Mouse (Mus musculus) cerebral cortex, adult 2 months (tissue): ENCODE data around the gene Ralgps2.

Experiments
- WGBS: fragments of 180-500 bp; shearing (Covaris S2); methylation state at CpG from one replicate; pipeline ENCODE4 v1.1.7; 2018; 5-methylcytosine and 5-hydroxymethylcytosine counted together

Gene Ralgps2

DNA sequence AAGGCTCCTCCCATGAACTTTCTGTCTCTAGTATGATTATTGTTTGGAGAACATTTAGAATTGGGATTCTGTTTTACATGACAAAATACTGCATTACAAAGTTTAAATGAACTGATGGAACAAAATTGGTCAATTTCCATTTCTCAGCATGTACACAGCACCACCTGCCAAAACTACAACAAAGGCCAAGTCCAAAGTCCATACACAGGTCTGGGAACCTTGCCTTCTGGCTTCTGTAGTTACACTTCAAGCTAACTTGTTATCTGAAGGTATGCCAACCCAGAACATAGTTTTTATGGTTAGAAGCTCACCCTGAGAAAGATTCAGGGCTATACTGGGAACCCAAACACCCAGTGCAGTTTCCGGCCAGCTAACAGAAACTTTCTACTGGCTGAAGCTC is 120.2 kb downstream of the Ralgps2 start:
- WGBS: 94% methylated on average over 1 of the region's 1 CpGs

DNA sequence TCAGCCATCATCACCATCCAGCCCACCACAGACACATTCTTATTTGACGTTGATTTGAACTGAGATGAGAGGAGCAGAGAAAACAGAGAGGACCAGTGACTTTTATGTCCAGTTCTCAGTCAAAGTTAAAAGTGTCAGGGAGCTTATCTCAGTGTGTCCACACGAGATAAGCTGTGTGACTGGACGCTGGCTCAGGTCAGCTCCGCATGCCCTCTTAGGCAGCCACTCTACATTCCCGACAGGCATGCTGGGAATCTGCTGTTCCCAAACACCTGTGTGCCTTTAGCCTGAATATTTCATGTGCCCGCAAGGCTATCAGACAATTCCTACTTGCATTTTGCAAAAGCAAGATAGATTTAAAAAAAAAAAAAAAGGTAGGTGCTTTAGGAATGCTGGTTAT is 125.9 kb downstream of the Ralgps2 start:
- 90% methylated on average over 6 of the region's 6 CpGs for WGBS

DNA sequence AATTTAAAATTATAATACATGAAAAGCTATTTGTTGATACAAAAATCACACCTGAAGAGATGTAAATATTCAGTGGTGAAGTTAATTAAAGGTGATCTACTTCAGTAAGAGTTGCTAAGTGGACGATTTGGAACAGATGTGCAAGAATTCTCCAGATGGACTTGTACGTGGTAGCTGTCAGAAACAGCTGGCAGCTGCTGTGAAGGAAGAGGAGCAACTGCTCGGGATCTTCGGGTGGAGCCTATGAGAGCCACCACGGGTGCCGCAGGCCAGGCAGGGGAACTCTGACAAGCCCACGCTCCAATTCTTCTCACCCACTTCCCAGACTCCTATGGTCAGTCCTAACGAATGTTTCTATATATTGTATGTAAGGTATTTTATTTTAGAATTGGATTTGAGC is 126.7 kb downstream of the Ralgps2 start:
- WGBS: 79% methylated on average over 8 of the region's 8 CpGs

DNA sequence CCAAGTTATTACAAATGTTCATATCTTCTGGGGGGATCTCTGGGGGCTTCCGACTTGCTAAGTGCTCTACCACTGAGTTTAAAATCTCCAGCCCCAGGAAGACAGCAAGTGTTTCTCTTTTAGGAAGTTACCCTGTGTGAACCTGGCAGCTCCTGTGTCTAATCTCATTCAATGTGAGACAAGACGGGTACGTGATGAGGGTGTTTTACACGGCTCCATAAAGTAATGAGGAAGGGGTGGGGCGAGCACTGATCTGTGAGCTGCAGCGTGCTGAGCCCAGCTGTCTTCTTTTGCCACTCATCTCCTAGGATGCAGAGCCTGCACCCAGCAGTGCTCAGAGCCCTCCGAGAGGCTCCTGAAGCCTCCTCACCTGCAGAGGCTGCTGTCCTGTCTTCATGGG is 127.5 kb downstream of the Ralgps2 start:
- WGBS: 55% methylated on average over 7 of the region's 7 CpGs

DNA sequence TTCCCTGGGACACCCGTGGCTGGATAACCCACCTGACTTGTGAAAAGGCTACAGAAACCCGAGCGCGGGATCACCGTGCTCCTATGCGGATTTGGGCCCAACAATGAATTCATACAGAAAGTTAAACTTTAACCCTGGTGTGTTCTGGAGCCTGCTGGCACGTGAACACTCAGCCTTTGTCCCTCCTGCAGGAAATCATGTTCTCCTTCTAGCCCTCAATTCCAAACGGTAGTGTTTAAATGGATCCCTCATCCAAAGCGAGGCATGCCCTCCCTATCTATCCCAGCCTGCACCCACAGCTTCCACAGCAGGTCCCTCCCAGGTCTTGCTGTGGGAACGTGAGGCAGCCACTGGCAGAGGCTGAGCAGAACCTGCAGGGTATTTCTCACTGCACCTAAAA is 131.1 kb downstream of the Ralgps2 start:
- 56% methylated on average over 10 of the region's 10 CpGs for WGBS

DNA sequence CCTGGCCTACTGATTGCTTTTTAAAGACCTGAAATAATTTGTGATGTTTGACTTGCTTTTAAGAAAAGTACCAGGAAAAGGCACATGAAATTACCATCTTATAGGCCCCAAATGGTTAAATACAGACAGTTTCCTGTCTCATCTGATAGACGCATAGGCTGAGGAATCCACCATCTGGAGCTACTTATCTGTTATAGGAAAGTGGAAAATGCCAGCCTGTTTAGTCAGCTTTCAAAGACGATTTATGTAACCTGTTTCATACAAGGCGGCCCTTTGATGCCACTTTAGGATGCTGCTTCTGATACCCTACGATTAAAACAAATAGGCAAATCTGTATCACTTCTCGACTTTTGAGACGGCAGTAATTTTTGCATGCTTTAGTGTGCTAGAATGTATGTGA is 138.2 kb downstream of the Ralgps2 start:
- WGBS: 48% methylated on average over 6 of the region's 6 CpGs

DNA sequence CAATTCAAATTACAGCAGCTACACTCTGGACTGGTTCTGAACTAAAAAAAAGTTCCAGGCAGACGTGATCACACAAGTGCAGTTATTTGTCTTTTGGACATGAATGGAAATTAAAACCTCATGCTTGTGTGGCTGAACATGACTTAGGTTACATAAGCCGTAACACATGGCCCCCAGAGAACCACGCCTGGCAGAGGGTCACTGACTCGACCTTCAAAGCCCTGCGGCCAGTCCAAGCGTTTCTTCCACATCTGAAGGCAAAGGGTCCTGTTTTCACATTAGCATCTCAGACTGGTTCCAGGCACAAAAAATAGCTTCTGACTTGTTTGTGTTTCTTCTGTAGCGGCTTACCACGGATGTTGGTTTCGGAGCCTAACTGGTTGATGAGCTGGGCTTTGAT is 143.2 kb downstream of the Ralgps2 start:
- 87% methylated on average over 9 of the region's 9 CpGs for WGBS

DNA sequence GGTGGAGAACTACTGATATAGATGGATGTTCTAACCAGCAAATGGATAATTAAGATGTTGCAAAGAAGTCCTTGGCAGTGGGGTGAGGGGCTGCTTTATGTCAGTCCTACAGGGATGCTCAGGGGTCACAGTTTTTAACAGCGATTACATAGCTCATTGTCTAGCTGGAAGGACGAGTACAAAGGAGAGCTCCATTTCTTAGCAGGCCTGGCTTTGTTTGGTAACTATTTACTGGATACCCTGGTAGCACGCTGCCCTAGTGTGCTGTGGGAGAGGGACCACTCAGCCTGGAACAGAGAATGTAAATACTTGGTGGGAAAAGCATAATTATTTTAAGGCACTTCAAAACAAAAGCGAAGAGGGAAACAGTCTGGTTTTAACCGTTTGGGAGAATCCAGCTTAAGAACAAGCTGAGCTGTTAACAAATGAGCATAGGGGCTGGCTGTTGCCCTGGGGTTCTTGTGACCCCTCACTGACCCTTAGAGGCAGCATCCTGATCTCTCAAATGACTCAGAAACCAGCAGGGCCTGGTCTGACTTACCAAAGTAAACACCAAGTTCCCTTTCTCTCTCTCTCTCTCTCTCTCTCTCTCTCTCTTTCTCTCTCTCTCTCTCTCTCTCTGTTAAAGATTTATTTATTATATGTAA is 149.5 kb downstream of the Ralgps2 start:
- WGBS: 74% methylated on average over 5 of the region's 5 CpGs

DNA sequence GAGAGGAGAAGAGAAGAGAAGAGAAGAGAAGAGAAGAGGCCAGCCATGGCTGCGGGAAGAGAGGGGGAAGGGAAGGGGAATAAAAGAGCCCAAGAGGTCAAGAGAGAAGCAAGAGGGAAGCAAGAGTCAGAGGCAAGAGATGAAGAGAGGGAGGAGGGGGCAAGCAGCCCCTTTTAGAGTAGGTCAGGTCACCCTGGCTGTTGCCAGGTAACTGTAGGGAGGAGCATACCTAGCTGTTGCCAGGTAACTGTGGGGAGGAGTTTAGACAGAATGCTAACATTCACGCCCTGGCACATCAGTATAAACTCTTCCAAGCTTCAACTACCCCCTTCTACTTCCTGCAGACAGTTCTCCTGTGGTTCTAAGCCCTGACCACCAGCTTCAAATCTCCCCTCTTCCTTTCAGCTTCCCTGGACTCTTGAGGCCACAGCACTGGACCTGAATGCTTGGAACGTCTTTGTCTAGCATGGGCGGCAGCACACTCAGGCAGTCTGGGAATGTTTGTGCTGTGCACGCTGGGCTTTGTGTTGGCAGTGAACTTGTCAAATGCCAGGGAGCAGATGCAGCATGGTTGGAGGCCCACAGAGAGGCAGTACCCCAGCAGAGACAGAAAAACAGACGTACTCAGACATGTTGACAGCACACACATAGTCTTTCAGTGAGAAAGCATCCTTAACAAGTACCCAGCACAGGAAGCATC is 152.1 kb downstream of the Ralgps2 start:
- WGBS: 57% methylated on average over 6 of the region's 6 CpGs

DNA sequence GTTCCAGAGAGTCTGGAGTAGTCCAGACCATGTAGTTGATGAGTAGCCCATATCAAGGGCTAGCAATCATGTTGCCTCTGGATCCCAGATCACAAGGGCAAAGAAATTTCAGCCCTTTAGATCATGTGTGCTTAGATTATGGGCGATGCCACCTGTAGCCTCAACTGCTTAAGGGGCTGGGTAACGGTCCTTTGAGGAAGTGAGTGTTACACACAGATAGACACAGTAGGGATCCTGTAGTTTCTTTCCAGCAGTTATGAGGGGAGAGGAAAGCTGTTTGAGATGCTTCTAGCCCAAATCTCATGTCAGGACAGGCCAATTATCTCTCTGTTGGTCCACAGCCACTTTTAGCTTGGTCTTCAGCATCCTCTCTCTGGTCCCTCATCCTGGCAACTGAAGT is 153.4 kb downstream of the Ralgps2 start:
- 91% methylated on average over 2 of the region's 2 CpGs for WGBS

DNA sequence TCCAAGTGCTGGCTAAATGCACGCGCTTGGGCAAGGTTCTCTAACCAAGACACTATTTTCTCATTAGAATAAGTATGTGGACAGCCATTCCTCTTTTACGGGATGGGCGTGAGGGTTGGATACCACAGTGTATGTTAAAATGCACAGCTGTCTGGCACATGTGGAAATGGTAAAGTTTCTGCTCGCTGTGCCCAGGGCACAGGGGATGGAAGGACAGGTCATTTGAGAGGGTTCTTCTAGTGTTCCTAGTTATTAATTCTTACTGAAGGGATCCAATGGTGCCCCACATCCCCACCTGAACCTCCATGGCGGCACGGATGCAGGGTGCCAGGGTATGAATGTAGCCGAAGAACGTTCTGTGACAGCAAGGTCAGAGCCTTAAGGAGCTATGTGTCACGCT is 154.5 kb downstream of the Ralgps2 start:
- 90% methylated on average over 10 of the region's 10 CpGs for WGBS

DNA sequence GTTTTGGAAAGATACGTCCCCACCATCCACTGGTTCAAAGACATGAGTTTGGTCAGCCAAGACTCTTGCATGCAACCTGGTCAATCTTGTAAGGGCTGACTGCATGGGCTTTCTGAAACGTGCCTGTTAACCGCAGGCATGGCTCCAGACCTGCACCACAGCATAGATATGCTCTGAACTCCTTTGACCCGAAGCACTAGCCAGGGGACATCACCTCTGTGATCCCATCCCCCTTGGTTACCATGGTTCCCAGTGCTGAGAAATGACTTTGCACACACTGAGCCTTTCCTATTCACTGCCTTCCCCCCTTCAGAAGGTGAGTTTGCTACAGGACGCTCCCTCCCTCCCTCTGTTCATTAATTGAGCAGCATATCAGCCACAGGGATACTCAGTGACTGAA is 155.3 kb downstream of the Ralgps2 start:
- 90% methylated on average over 5 of the region's 5 CpGs for WGBS

DNA sequence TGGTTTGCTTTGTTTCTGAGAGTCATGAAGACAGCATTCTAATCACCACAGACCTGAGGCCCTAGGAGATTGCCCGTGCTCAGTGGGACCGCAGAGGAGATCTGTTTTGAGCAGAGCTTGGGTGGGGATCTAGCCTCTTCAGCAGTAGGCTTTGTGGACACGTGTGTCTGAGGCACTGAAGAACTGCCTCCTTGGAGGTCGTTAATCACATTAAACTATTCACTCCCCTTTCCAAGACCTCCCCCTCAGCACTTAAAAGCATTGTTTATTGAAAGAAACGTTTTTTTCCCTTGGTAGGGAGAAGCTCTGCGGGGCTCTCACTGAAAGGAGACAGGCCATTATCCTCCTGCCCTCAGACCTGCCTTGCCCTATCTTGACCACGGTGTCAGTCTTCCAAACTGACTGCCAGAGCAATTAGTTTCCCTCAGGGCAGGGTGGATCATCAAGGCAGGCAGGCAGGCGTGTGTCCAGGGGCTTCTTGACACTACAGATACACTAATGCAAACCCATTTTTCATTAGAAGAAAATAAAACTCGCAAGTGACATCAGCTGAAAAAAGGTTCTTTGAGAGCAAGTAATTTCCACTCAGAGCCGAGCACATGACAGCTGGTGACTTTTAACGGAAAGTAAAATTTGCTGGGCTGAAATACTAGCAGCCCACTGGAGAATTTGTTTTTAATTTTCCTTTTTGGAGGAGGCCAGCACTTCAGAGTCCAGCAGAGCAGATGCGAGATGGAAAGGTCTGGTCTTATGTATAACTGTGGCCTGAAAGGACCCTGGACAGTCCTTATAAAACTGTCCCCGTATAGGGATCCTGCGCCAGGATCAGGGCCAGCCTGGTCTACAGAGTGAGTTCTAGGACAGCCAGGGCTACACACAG is 157.2 kb downstream of the Ralgps2 start:
- 73% methylated on average over 14 of the region's 14 CpGs for WGBS

DNA sequence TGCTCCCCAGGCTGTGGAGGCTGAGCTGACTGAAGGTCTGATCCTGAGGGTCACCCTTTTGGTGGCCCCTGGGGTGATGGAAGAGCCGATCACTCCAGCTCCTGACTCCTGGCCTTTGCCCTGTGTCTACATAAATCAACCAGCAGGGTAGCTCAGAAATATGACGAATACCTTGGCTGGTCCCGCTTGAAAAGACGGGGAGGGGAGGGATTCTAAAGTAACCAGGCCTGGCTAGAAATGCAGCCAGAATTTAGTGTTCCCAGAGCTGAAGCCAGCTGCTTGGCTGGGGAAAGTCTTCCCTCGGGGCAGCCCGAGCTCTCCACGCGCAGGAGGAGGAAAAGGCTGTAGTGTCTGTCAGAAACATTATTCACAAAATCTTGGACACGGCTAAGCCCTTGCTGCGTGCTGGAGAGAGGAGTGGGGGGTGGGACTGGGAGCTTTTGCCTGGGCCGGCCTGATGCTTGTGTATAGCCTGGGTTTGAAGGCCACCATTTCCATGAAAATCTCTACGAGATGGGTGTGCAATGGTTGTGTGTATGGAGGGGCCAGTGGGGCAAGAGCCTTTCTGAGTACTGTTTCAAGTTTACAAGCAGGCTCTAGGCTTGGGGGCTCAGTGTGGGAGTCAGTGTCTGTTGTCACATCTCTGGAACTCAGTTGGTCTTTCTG is 158.2 kb downstream of the Ralgps2 start:
- 50% methylated on average over 12 of the region's 12 CpGs for WGBS

DNA sequence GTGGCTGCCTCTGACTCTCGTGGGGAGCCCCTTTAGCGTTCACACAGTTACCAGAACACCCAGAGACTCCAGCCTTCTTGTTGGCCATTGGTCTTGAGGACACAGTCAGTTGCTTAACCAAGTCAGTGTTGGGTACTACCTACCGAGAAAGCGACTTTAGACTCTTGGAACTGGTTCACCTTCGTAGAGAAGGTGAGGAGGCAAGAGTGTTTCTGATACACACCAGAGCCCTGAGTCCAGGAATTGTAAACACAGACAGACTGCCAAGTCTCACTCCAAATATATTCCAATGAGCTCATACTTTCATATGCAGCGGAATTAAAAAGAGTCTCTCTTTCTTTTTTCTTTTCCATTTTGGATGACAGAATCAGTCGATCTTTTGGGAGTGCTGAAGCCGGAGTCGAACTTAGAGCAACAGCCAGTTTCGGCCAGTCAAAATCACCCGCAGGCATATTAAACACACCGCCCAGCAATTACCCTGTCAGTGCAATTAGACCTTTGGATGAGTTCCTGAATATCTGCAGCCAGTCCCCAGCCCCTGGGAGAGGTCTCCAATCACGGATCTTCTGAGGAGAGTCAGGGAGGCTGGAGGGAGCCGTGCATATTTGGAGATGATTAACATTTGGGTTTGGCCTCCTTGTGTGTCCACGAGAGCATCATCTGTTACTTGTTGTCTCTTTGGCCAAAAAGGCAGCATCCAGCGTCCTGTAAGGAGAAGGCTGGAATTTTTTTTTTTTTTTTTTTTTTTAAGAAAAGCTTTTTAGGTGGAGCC is 159.0 kb downstream of the Ralgps2 start:
- WGBS: 57% methylated on average over 16 of the region's 16 CpGs

DNA sequence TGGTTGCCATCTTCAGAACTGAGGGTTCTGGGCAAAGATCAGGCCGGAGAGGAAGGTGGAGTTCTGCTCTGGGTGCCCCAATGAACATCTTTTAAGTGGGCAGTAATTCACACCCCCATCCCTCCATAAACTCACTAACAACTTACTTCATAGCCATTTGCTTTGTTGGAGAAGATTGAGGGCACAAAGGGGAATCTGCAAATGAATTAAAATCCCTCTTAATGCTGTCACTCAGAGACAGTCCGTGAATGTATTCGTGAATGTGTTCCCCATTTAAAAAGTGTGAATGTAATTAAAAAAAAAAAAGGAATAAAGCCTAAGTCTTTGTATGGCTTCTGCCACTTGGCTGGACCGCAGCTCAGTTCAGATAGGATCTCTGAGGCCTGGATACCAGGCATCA is 159.8 kb downstream of the Ralgps2 start:
- 67% methylated on average over 4 of the region's 4 CpGs for WGBS

DNA sequence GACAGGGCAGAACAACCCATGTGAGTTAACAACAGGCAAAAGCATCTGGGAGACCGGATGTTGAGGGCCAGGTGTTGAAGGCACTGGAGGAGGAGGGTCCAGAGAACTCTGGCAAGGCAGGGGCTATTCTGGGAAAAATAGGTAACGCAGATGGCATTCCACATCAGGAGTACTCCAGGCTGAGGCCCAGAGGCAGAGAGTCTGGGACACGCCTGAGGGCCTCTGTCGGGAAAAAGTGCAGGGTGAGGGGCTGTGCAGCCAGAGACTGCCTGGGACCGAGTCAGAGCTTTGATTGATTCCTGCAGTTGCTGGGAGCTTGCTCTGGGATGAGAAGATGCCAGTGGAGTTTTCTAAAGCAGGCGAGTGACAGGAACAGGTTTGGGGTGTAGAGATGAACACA is 160.4 kb downstream of the Ralgps2 start:
- 85% methylated on average over 6 of the region's 6 CpGs for WGBS

DNA sequence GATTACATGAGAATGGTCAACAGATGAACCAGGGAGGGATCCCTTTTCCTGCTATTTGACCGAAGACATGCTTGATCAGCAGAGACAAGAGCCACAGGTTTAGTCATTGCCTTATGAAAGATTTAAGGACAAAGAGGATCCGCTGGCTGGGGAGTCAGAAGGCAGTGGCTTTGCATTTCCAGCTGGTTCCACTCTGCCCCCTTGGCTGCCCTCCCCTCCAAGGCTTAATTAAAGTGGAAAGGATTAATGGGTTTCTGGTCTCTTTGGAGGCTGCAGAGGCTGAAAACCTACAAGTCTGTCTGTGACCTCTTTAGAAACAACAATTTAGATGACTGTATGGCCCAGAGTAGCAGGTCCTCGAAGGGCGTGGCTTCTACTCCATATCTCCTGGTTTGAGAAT is 161.5 kb downstream of the Ralgps2 start:
- 98% methylated on average over 4 of the region's 4 CpGs for WGBS

DNA sequence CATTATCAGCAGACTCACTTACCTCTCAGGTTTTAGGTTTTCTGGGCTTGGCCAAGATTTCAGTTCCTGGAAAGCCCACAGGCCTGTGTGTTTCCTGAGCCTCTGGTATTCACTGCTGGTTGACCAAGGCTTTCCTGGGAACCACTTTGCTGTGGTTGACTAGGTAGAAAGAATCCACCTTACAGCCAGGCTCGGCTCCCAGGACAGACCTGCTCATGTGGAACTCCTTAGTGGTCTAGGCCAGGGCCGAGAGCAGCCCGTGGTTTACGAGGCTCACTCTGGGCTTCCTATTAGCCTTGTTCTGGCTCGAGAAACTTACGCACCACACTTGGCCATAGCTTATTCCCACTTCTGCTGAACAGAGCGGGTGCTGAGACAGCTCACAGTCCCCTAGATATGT is 163.4 kb downstream of the Ralgps2 start:
- WGBS: 95% methylated on average over 7 of the region's 7 CpGs

DNA sequence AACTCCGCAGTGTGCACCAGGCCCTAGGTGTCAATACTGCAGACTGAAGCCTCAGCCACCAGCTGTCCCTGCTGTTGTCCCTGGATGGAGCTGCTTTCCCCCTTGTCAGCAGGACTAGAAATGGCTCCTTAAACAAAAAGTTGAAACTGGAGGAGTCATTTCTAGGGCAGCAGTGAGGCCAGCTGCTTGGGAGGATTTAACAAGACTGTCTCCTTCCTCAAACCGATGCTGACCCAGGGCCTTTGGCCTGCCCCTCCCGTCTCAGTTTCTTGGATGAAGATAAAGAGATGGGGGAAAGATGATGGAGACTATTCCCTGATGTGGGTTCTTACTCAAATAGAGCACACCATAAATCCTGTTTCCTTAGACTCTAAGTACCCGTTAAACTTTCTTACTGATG is 164.2 kb downstream of the Ralgps2 start:
- 86% methylated on average over 4 of the region's 4 CpGs for WGBS

DNA sequence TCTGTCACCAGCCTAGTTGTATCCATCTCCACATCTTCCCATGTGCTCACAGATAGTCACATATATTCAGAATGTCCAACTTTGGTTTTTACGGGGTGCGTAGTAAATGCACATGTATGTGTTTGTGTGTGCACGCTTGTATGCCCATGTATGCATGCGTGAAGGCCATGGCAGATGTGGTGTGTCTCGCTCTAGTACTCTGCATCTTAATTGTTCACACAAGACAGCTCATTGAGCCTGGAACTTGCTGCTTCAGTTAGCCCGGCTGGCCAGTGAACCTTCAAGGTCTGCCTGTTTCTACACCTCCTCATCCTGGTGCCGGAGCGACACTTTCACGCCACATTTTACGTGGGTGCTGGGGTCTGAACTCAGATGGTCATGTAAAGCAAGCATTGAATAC is 168.6 kb downstream of the Ralgps2 start:
- WGBS: 96% methylated on average over 10 of the region's 10 CpGs
